Mouse (Mus musculus) spleen, adult 2 months (tissue): Measurements from ENCODE around the gene Tmem87a.

Experiments used
- CTCF ChIP-seq: fragments of 200-500 bp; IDR thresholded peaks from 2 replicates; pipeline ENCODE4 v1.5.1; 2011; ENCODE audit warnings: mild to moderate bottlenecking, inconsistent platforms; ENCODE audit not compliant: insufficient read depth, insufficient read length, insufficient replicate concordance; ENCODE audit errors: extremely low read depth
- POLR2A ChIP-seq: fragments of 200-500 bp; IDR thresholded peaks from 2 replicates; pipeline ENCODE4 v1.6.1; 2011; ENCODE audit warnings: low read depth, low read length, inconsistent platforms

DNA sequence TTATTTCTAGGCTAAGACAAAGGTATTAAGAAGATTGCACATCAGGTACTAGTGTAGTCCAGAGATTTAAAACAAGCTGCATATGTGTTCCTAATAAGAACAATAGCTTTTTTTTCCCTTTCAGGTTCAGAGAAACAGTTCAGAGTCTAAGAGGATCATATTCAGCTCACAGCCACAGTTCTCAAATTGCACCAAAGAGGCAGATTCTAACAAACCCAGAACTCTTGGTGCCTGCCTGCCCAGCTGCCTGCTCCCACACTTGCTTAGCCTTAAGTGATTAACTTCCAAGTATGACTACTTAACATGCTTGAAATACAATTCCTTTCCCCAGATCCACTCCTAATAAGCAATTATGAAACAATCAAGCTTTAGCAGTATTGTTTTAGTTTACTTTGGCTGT is 10.2 kb upstream of the Tmem87a start:
- TF ChIP-seq POLR2A = no peak
- no peak for TF ChIP-seq CTCF
